Mouse (Mus musculus): ENCODE results near the gene Dbn1. TPM values are rescaled to one million over a fixed set of nuclear protein-coding genes. Genes with fewer than 3 reads are reported as not detected.

Gene Dbn1
- polyA plus RNA-seq, 1 experiment from 2014 or later = not detected

GRCm38 (mm10) chr13:55519606-55520005 is 31.7 kb upstream of the Dbn1 start:
- Histone ChIP-seq H3K27ac (no peak overlapping the region), H3K36me3 (ENCODE audit: inconsistent target) (peaks cover 8% of the 10 kb centered on the region), H3K4me3 (ENCODE audit: inconsistent target) (no peak overlapping the region), H3K79me2 (ENCODE audit: inconsistent target) (no peaks in the 10 kb centered on the region)
- 6% methylated on average over 4 of the region's 4 CpGs for WGBS (ENCODE audit: missing documents)

DNA sequence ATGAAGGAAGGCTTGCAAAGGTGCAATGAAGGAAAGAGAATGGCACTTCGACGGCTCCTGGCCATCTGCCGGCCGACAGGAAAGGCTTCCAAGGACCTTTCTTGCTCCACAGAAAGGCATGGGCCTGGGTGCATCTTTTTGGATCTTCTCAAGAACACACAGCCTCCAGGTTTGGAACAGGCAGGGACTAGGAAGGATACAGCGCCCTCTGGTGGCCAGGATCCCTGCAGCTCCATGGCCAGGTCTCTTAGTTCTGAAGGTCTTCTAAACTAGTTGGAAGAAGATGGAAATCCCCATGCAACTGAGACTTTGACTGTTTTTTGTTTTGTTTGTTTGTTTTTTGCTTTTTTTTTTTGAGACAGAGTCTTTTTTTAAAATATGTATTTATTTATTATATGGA is 29.0 kb upstream of the Dbn1 start:
- Histone ChIP-seq H3K27ac (no peak overlapping the region), H3K4me3 (ENCODE audit: inconsistent target) (no peak overlapping the region), H3K36me3 (ENCODE audit: inconsistent target) (no peaks in the 10 kb centered on the region), H3K79me2 (ENCODE audit: inconsistent target) (no peaks in the 10 kb centered on the region)
- WGBS (ENCODE audit: missing documents) = 2% methylated on average over 5 of the region's 5 CpGs

- H3K36me3 ChIP-seq (ENCODE audit: inconsistent target) = no peaks in the 10 kb centered on the region
- 41% methylated on average over 9 of the region's 9 CpGs for WGBS (ENCODE audit: missing documents)
- peak overlapping the region; percentile 18; the same call in 1 of the 2 replicates for H3K4me3 ChIP-seq (ENCODE audit: inconsistent target)
- H3K27ac ChIP-seq = no peak overlapping the region
- no peaks in the 10 kb centered on the region for H3K79me2 ChIP-seq (ENCODE audit: inconsistent target)
Measured at GRCm38 (mm10) chr13:55513828-55514227, 25.9 kb upstream of the Dbn1 start.

GRCm38 (mm10) chr13:55513111-55513748 is 25.3 kb upstream of the Dbn1 start, which contains the start of gene Pdlim7:
Gene Pdlim7, minus strand, starts transcription at chr13:55513676.
- no peak within 1 kb of the TSS for H3K27ac ChIP-seq
- no peaks in the 10 kb centered on the region for H3K36me3 ChIP-seq (ENCODE audit: inconsistent target)
- H3K79me2 ChIP-seq (ENCODE audit: inconsistent target) = no peaks in the 10 kb centered on the region
- H3K4me3 ChIP-seq (ENCODE audit: inconsistent target) = peak within 1 kb of the TSS; percentile 43
- WGBS (ENCODE audit: missing documents) = under 1% methylated on average over 50 of the region's 55 CpGs

DNA sequence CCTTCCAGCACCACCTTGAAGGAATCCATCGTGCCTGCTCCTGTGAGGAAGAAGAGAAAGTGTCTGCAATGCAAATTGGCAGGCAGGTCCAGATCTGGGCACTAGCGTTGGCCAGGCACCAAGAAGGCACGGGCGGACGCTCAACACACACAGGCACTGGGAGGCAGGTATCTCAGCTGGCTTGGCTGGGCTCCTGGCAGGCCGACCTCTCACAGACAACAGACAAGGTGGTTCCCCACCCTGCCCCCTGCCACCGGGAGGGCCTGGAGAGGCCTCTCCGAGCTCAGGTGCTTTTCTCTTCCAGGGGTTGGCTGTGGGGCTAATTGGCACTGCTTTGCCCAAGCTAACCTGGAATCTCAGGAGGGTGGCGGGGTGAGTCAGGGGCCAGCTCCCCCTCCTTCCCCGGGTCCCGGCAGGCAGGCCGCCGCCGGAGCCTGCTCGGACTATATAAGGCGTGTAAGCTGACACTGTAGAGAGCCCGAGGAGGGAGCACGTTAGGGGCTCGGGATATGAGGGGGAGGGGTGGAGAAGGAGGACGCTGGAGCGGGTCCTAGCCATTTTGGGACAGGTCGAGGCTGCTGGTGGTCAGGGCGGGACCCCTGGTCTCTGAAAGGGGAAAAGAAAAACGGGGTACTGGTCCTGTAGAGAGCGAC is 24.6 kb upstream of the Dbn1 start:
- Histone ChIP-seq H3K4me3 (ENCODE audit: inconsistent target) (peak overlapping the region; percentile 43), H3K79me2 (ENCODE audit: inconsistent target) (no peaks in the 10 kb centered on the region), H3K36me3 (ENCODE audit: inconsistent target) (no peaks in the 10 kb centered on the region), H3K27ac (no peak overlapping the region)
- 15% methylated on average over 25 of the region's 25 CpGs for WGBS (ENCODE audit: missing documents)

- H3K4me3 ChIP-seq (ENCODE audit: inconsistent target) = no peak overlapping the region
- no peaks in the 10 kb centered on the region for H3K79me2 ChIP-seq (ENCODE audit: inconsistent target)
- no peak overlapping the region for H3K27ac ChIP-seq
- no peaks in the 10 kb centered on the region for H3K36me3 ChIP-seq (ENCODE audit: inconsistent target)
- 88% methylated on average over 5 of the region's 5 CpGs for WGBS (ENCODE audit: missing documents)
Measured at GRCm38 (mm10) chr13:55511492-55511861, 23.6 kb upstream of the Dbn1 start.

DNA sequence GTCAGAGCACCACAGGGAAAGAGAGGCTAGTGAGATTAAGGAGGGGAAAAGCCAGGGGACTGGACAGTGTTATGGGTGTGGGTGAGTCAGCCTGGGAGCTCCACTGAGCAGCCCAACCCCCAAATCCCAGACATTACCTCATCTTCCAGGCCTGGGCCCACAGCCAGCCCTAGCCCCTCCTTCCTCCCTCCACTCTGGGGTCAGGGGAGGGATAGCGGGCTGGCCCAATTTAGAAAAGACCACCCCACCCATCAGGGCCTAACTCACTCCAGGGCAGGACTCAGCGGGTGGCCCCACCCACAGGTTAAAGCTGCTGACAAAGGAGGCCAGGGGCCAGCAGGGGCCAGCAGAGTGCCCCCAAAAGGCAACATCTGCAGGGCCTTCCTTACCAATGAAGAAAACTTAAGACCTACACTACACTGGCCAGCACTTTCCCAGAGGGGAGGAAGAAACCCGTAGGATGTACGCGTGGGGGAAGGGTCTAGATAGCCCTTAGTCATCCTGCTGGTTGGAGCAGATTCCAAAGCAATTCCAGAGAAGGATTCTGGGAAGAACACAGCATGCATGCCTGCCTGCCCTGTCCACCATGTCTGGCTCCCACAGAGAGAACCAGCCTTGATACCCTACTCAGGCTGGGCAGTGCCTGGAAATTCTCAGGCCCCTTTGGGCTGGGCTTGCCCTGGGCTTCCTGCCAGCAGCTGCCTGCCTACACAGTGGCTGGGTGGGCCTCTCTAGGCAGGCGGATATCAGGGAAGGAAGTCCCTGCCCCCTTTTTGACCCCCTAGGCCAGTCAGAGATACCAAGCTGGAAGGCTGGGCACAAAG is 23.0 kb upstream of the Dbn1 start:
- no peaks in the 10 kb centered on the region for H3K79me2 ChIP-seq (ENCODE audit: inconsistent target)
- no peaks in the 10 kb centered on the region for H3K36me3 ChIP-seq (ENCODE audit: inconsistent target)
- no peak overlapping the region for H3K27ac ChIP-seq
- 48% methylated on average over 6 of the region's 6 CpGs for WGBS (ENCODE audit: missing documents)
- no peak overlapping the region for H3K4me3 ChIP-seq (ENCODE audit: inconsistent target)

- H3K79me2 ChIP-seq (ENCODE audit: inconsistent target) = no peaks in the 10 kb centered on the region
- no peaks in the 10 kb centered on the region for H3K36me3 ChIP-seq (ENCODE audit: inconsistent target)
- no peak overlapping the region for H3K4me3 ChIP-seq (ENCODE audit: inconsistent target)
- 11% methylated on average over 3 of the region's 3 CpGs for WGBS (ENCODE audit: missing documents)
- H3K27ac ChIP-seq = no peak overlapping the region
Measured at GRCm38 (mm10) chr13:55510332-55510667, 22.4 kb upstream of the Dbn1 start.

DNA sequence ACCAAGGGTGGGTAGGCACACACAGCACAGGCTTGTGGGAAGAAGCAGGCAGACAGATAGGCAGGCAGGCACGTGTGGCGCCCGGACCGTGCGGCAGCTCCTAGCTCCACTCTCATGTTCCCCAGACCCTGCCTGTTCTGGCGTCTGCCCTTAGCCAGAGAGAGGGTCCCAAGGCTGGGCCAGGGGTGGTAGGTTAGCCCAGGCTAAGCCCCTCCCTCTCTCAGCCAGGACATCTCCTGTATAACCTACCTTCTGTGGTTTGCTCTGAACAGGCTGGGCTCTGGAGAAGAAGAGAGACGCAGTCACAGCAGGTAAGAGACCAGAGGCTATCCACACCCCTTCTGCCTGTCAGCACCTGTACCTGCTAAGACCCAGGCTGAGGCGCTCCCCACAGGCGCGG is 20.6 kb upstream of the Dbn1 start:
- 92% methylated on average over 10 of the region's 10 CpGs for WGBS (ENCODE audit: missing documents)
- Histone ChIP-seq H3K4me3 (ENCODE audit: inconsistent target) (no peak overlapping the region), H3K27ac (no peak overlapping the region), H3K36me3 (ENCODE audit: inconsistent target) (no peaks in the 10 kb centered on the region), H3K79me2 (ENCODE audit: inconsistent target) (no peaks in the 10 kb centered on the region)

- Histone ChIP-seq H3K79me2 (ENCODE audit: inconsistent target) (no peaks in the 10 kb centered on the region), H3K27ac (no peak overlapping the region), H3K4me3 (ENCODE audit: inconsistent target) (no peak overlapping the region), H3K36me3 (ENCODE audit: inconsistent target) (no peaks in the 10 kb centered on the region)
- 90% methylated on average over 8 of the region's 11 CpGs for WGBS (ENCODE audit: missing documents)
Measured at GRCm38 (mm10) chr13:55507877-55508276, 20.0 kb upstream of the Dbn1 start.

GRCm38 (mm10) chr13:55506697-55507096 is 18.8 kb upstream of the Dbn1 start:
- Histone ChIP-seq H3K27ac (no peak overlapping the region), H3K36me3 (ENCODE audit: inconsistent target) (no peaks in the 10 kb centered on the region), H3K79me2 (ENCODE audit: inconsistent target) (no peaks in the 10 kb centered on the region), H3K4me3 (ENCODE audit: inconsistent target) (no peak overlapping the region)
- WGBS (ENCODE audit: missing documents) = 96% methylated on average over 10 of the region's 10 CpGs

GRCm38 (mm10) chr13:55505810-55506209 is 17.9 kb upstream of the Dbn1 start:
- H3K4me3 ChIP-seq (ENCODE audit: inconsistent target) = no peak overlapping the region
- H3K79me2 ChIP-seq (ENCODE audit: inconsistent target) = no peaks in the 10 kb centered on the region
- WGBS (ENCODE audit: missing documents) = 96% methylated on average over 9 of the region's 9 CpGs
- no peak overlapping the region for H3K27ac ChIP-seq
- no peaks in the 10 kb centered on the region for H3K36me3 ChIP-seq (ENCODE audit: inconsistent target)

- H3K36me3 ChIP-seq (ENCODE audit: inconsistent target) = no peaks in the 10 kb centered on the region
Measured at GRCm38 (mm10) chr13:55504390-55504789, 16.5 kb upstream of the Dbn1 start.

DNA sequence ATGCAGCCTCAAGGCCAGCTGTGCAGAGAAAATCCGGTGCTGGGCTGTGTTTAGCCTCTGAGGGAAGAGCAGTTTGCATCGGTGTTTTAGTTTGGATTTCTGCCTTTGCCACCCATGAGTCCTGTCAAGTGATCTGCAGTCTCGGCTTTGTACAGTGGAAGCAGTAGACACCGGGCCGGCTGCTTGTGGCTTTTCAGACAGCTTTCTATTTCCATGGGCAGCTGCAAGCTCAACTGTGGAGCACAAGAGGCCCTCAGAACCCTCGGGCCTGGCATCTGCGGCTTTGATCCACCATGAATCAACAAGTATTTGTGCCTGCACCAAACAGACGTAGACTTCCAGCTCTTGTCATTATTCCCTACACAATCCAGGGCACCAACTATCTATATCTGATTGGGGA is 14.5 kb upstream of the Dbn1 start:
- H3K27ac ChIP-seq = no peak overlapping the region
- H3K79me2 ChIP-seq (ENCODE audit: inconsistent target) = no peaks in the 10 kb centered on the region
- 98% methylated on average over 8 of the region's 8 CpGs for WGBS (ENCODE audit: missing documents)
- no peaks in the 10 kb centered on the region for H3K36me3 ChIP-seq (ENCODE audit: inconsistent target)
- no peak overlapping the region for H3K4me3 ChIP-seq (ENCODE audit: inconsistent target)

More at GRCm38 (mm10) chr13:55504390-55504789, 16.5 kb upstream of the Dbn1 start:
- WGBS (ENCODE audit: missing documents) = 87% methylated on average over 5 of the region's 5 CpGs
- Histone ChIP-seq H3K27ac (no peak overlapping the region), H3K79me2 (ENCODE audit: inconsistent target) (no peaks in the 10 kb centered on the region), H3K4me3 (ENCODE audit: inconsistent target) (no peak overlapping the region)

- Histone ChIP-seq H3K36me3 (ENCODE audit: inconsistent target) (no peaks in the 10 kb centered on the region), H3K27ac (no peak overlapping the region), H3K79me2 (ENCODE audit: inconsistent target) (no peaks in the 10 kb centered on the region), H3K4me3 (ENCODE audit: inconsistent target) (no peak overlapping the region)
- WGBS (ENCODE audit: missing documents) = 94% methylated on average over 10 of the region's 10 CpGs
Measured at GRCm38 (mm10) chr13:55500575-55500974, 12.7 kb upstream of the Dbn1 start.

Data from macrophage (primary cell).